Mouse (Mus musculus) kidney, embryonic 14.5 days (tissue): ENCODE results near the gene Ddc. TPM values are rescaled to one million over a fixed set of nuclear protein-coding genes. Genes with fewer than 3 reads are reported as not detected.

ENCODE experiments used
- ATAC-seq: fragments of 200-750 bp; cut with Nextera tagmentation; 2 replicates; pipeline ENCODE4 v1.8.0; 2017; ENCODE audit warnings: moderate number of reproducible peaks, mild to moderate bottlenecking, moderate TSS enrichment, moderate library complexity; ENCODE audit not compliant: low FRiP score, low TSS enrichment
- H3K27ac ChIP-seq: fragments of 300-500 bp; sonication (generic); 2 replicates; pipeline ENCODE4 v1.5.1; 2014; ENCODE audit warnings: low read depth, mild to moderate bottlenecking, low read length, moderate library complexity, mixed read lengths
- H3K27me3 ChIP-seq: fragments of 300-500 bp; sonication (generic); 2 replicates; pipeline ENCODE4 v1.6.1; 2014; ENCODE audit warnings: mild to moderate bottlenecking, low read length; ENCODE audit not compliant: control insufficient read depth, insufficient read depth
- H3K36me3 ChIP-seq: fragments of 300-500 bp; sonication (generic); 2 replicates; pipeline ENCODE4 v1.6.1; 2014; ENCODE audit warnings: low read length, mixed read lengths; ENCODE audit not compliant: control insufficient read depth, insufficient read depth
- H3K4me1 ChIP-seq: fragments of 300-500 bp; sonication (generic); 2 replicates; pipeline ENCODE4 v1.6.1; 2014; ENCODE audit warnings: low read length, mixed read lengths; ENCODE audit not compliant: control insufficient read depth, insufficient read depth
- H3K4me2 ChIP-seq: fragments of 300-500 bp; sonication (generic); replicated peaks from 2 replicates; pipeline ENCODE4 v1.6.1; 2014; ENCODE audit warnings: low read depth, mild to moderate bottlenecking, low read length
- H3K4me3 ChIP-seq: fragments of 300-500 bp; sonication (generic); 2 replicates; pipeline ENCODE4 v1.5.1; 2014; ENCODE audit warnings: mild to moderate bottlenecking, low read length
- H3K9ac ChIP-seq: fragments of 300-500 bp; sonication (generic); 2 replicates; pipeline ENCODE4 v1.6.1; 2014; ENCODE audit warnings: low read depth, mild to moderate bottlenecking, low read length, moderate library complexity
- H3K9me3 ChIP-seq: fragments of 300-500 bp; sonication (generic); 2 replicates; pipeline ENCODE4 v1.6.1; 2016; ENCODE audit warnings: low read length; ENCODE audit not compliant: control insufficient read depth
- WGBS: fragments of 180-500 bp; shearing (Covaris S2); extraction: QIAGEN DNeasy Blood & Tissue Kit; methylation state at CpG from one replicate; pipeline ENCODE4 v1.1.7; 2014; 5-methylcytosine and 5-hydroxymethylcytosine counted together
- polyA plus RNA-seq: library from polyadenylated mRNA; unstranded; fragments of >200 nt; fragmentation: Nextera tagmentation; extraction: Ambion mirVana; gene quantifications from 2 replicates; pipeline ENCODE4 v1.2.1, GENCODE M21; 2014

Gene Ddc
- polyA plus RNA-seq, 1 experiment from 2014 or later = 8.4 TPM

DNA sequence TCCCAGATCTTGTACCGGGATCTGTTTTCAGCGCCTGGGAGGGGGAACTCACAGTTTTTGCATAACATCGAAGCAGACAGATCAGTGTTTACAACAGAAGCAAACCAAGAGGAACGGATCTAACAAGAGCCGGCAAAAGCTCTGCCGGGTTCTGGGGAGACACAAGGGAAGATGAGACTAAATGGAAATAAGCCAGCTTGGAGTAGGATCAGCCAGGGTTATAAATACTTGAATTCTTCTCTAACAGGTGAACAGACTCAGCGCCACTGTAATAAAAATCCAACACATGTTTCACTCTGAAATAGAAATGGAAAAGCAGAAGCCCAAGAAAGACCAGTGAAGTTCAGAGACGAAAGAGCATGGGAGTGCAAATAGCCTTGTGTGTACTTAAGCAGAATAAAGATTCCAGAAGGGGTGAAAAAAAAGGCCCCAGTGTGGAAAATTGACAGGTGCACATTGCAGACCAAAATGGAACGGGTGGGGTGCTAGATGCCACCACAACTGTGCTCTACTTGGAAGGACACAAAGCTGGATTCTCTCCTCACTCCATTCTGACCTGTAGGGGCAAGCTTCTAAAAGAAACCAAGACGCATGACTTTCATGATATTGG, 4.8 kb downstream of the Ddc start:
- H3K9ac ChIP-seq = no peak overlapping the region
- no peaks in the 10 kb centered on the region for H3K36me3 ChIP-seq
- H3K9me3 ChIP-seq = no peaks in the 10 kb centered on the region
- H3K4me2 ChIP-seq = no peak overlapping the region
- H3K4me1 ChIP-seq = peaks cover under 1% of the 10 kb centered on the region; the same call in 1 of the 2 replicates
- no peak for ATAC-seq
- 44% methylated on average over 10 of the region's 10 CpGs for WGBS
- H3K4me3 ChIP-seq = no peak overlapping the region
- no peaks in the 10 kb centered on the region for H3K27me3 ChIP-seq
- H3K27ac ChIP-seq = no peak overlapping the region

DNA sequence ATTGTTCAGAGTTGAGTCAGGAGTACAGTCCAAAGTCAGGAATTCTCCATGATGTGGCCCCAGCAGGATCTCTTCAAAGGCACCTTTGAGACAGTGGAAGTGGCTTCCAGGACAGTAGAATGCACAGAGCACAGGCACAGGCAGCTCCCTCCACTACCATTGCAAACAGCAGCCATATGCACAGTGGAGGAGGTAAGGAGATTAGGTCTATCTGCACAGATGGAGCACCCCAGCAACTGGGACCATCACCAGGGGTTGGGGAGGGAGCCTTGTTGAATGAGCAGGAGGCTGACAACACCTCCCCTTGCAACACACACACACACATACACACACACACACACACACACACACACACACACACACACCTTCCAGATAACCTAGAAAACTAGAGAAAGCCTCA, 6.1 kb downstream of the Ddc start:
- Histone ChIP-seq H3K9ac (no peak overlapping the region), H3K4me1 (peaks cover 3% of the 10 kb centered on the region; the same call in 1 of the 2 replicates), H3K27me3 (no peaks in the 10 kb centered on the region), H3K36me3 (no peaks in the 10 kb centered on the region), H3K9me3 (no peaks in the 10 kb centered on the region), H3K27ac (no peak overlapping the region), H3K4me2 (no peak overlapping the region), H3K4me3 (no peak overlapping the region)
- no peak for ATAC-seq

DNA sequence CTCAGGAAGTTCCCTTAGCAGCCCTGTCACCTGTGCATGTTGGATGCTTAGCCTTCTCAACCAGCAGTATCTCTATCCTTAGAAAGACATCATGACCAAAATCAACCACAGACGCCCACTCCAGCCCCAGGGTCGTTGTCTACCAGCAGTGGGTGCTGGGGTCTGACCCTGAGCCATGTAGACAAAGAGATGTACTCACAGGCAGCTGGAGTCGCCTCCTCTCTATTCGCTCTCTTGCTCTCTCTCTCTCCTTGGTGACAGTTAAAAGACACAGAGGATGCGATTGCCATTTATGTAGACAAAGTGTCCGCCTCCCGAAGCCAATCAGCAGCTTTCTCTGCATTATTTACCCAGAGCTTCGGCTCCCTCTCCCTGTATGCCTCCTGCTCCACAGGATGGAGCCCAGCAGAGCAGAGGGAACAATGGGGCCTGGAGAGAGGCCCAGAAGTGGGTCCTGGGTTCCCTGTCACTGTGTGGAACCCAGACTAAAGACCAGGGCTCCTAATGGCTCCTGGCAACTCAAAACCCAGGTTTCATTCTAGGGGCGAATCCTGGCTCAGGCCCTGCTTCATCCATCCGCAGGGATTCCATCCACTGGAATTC, 7.7 kb downstream of the Ddc start:
- H3K9me3 ChIP-seq = no peaks in the 10 kb centered on the region
- no peaks in the 10 kb centered on the region for H3K27me3 ChIP-seq
- no peak overlapping the region for H3K27ac ChIP-seq
- H3K4me1 ChIP-seq = peaks cover 10% of the 10 kb centered on the region; the same call in 1 of the 2 replicates
- WGBS = 81% methylated on average over 10 of the region's 10 CpGs
- H3K4me3 ChIP-seq = no peak overlapping the region
- no peaks in the 10 kb centered on the region for H3K36me3 ChIP-seq
- ATAC-seq = no peak
- H3K9ac ChIP-seq = no peak overlapping the region
- no peak overlapping the region for H3K4me2 ChIP-seq

DNA sequence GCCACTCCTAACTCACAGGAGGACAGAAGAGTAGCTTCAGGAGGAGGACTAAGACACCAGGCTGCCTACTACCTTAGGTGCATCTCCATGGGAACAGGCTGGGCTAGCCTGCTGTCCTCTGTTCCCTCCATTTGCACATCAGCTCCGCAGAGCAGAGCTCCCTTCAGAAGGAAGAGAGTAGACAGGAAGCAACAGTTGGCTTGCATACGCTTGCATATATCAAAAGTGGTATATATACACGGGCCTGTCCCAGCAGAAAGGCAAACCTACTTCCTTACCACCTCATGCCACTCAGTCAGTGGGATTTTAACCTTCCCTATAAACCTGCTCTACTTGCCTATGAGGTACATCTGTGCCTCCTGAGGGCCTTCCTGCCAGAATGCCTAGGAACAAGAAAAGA, 9.2 kb downstream of the Ddc start:
- Histone ChIP-seq H3K36me3 (no peaks in the 10 kb centered on the region), H3K9ac (no peak overlapping the region), H3K4me3 (no peak overlapping the region), H3K4me2 (no peak overlapping the region), H3K27me3 (no peaks in the 10 kb centered on the region), H3K9me3 (no peaks in the 10 kb centered on the region), H3K4me1 (peaks cover 19% of the 10 kb centered on the region; the same call in 1 of the 2 replicates), H3K27ac (no peak overlapping the region)
- ATAC-seq = no peak
- 68% methylated on average over 3 of the region's 3 CpGs for WGBS

DNA sequence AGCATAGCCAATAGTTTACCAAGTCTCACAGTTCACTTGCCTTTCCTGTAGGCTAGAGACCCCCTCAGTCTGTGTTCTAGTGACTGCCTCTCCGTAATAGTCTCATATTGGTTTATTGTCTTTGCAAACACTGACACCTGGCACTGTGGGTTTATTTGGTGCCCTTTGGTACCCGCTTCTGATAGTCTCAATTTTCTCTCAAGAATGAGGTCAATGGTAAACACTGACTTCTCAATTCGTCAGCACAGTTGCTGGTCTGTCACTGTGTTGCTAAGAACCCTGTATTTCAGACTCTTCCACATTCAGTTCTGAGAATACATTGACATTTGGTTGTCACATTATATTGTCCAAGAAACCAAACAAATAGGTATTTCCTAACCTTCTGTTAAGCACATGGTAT, 9.9 kb downstream of the Ddc start:
- ATAC-seq = no peak
- H3K4me2 ChIP-seq = no peak overlapping the region
- H3K9ac ChIP-seq = no peak overlapping the region
- no peak overlapping the region for H3K4me3 ChIP-seq
- no peaks in the 10 kb centered on the region for H3K36me3 ChIP-seq
- H3K9me3 ChIP-seq = no peaks in the 10 kb centered on the region
- WGBS = 55% methylated on average over 3 of the region's 3 CpGs
- H3K27ac ChIP-seq = no peak overlapping the region
- no peaks in the 10 kb centered on the region for H3K27me3 ChIP-seq
- H3K4me1 ChIP-seq = peaks cover 19% of the 10 kb centered on the region; the same call in 1 of the 2 replicates

DNA sequence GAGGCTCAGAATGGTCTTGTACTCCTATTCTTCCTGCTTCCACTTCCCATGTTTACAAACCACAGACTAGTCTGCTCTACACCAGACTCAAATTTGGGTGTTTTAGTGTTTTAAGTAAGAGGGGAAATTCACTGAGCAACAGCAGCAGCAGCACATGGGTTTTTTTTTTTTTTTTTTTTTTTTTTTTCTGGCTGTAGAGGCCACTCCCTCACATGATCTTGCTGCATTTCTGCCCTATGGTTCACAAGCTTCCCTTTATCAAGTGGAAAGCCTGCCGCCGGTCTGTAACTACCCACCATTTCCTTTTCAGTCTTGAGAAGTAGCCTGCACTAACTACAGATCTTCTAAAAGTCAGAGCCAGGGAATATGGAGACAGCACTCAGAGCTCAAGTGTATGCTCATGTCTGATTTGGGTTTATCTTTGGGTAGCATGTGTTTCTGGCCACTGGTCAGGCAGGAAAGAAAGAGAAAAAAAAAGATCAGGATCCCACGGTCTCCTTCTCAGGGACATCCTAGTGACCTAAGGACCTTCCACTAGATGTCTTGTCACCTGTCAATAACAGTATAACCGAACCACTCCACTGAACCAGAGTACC, 11.4 kb downstream of the Ddc start:
- ATAC-seq = no peak

DNA sequence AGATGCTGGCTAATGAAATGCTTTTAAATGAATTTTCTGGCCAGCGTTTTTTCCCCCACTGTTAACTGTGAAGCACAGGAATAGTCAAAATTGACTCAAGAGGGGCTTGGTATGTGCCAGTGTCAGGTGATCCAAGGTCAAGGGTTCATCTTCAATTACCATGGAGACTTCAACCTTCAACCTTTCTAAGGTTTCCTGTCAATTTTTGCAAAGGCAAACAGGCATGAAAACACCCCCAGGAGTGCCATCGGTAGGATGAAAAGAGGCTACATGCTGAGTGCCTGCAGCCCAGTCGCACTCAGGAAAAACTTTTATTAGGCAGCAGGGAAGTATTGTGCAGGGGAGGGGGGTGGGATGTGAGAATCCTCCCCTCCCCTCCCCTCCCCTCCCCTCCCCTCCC, 12.0 kb downstream of the Ddc start:
- Histone ChIP-seq H3K36me3 (no peaks in the 10 kb centered on the region), H3K27ac (no peak overlapping the region), H3K4me3 (no peak overlapping the region), H3K9ac (no peak overlapping the region), H3K4me2 (no peak overlapping the region), H3K27me3 (no peaks in the 10 kb centered on the region), H3K9me3 (no peaks in the 10 kb centered on the region), H3K4me1 (peaks cover 19% of the 10 kb centered on the region; the same call in 1 of the 2 replicates)
- ATAC-seq = no peak
- WGBS = 17% methylated on average over 3 of the region's 3 CpGs

More for the DNA sequence above, 11.4 kb downstream of the Ddc start:
- Histone ChIP-seq H3K27ac (no peak overlapping the region), H3K9me3 (no peaks in the 10 kb centered on the region), H3K4me2 (no peak overlapping the region), H3K36me3 (no peaks in the 10 kb centered on the region), H3K9ac (no peak overlapping the region), H3K4me1 (peaks cover 19% of the 10 kb centered on the region; the same call in 1 of the 2 replicates), H3K27me3 (no peaks in the 10 kb centered on the region), H3K4me3 (no peak overlapping the region)
- WGBS = 46% methylated on average over 4 of the region's 4 CpGs

DNA sequence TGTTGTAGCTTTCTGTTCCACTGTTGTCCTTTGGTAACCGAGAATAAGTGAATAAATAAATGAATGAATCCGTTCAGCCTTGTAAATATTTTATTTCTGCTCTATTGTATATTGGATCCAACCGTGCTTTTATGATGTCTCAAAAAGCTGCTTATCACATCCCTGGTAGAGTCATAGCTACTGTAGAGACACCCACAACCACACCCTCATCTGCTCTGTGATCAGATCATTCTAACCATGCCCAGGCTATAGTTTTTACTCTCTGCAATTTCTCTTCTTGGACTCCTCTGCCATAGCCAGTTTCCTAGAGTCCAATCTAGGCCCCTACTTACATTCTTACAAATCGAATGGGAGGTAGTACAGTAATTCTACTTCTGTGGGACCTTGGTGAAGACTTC, 12.7 kb downstream of the Ddc start:
- Histone ChIP-seq H3K4me2 (no peak overlapping the region), H3K9me3 (no peaks in the 10 kb centered on the region), H3K36me3 (no peaks in the 10 kb centered on the region), H3K4me1 (peaks cover 19% of the 10 kb centered on the region; the same call in 1 of the 2 replicates), H3K27ac (no peak overlapping the region), H3K4me3 (no peak overlapping the region), H3K27me3 (no peaks in the 10 kb centered on the region), H3K9ac (no peak overlapping the region)
- ATAC-seq = no peak
- 77% methylated on average over 4 of the region's 4 CpGs for WGBS

DNA sequence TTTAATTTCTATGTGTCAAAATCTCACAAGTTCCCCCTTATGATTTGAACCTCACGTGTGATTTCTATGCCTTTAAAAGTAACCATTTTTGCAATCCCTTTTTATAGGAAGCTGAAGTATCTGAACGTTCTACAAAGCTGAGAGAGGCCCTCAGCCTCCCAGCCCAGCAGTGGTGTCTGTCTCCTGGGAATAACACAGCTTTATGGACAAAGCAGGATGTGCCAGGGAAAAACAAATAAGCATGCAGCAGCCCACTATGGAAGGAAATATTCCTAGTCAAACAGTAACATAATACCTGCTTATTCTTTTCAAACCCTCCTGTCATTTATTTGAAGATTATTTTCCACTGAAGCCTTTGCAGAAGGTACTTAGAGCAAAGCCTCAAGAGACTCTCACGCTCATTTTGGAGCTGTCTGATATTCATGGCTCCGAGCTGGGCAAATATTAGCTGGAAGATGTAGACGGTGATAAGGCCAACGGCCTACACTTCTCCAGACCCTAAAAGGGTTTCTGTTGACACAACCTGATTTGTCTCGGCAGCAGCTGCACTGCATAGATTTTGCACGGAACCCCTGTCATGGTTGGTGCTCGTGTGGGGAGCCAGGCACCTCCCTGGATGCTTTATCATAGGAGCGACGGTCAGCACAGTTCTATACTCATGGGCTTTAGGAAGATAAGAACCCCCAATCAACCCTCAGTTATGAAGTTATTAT, 13.3 kb downstream of the Ddc start:
- no peak overlapping the region for H3K9ac ChIP-seq
- peak; percentile 12; the same call in 1 of the 2 replicates for ATAC-seq
- no peaks in the 10 kb centered on the region for H3K36me3 ChIP-seq
- H3K4me1 ChIP-seq = peaks cover 19% of the 10 kb centered on the region; the same call in 1 of the 2 replicates
- no peak overlapping the region for H3K4me2 ChIP-seq
- no peaks in the 10 kb centered on the region for H3K27me3 ChIP-seq
- no peak overlapping the region for H3K4me3 ChIP-seq
- 23% methylated on average over 11 of the region's 11 CpGs for WGBS
- H3K9me3 ChIP-seq = no peaks in the 10 kb centered on the region
- no peak overlapping the region for H3K27ac ChIP-seq
